Mouse (Mus musculus) thymus, postnatal 0 days (tissue): ENCODE data around the gene Olfr441. TPM values are rescaled to one million over a fixed set of nuclear protein-coding genes. Genes with fewer than 3 reads are reported as not detected.
"Not testable (repeated sequence)": the region's sequence is repeated elsewhere in the genome, so short reads cannot be mapped to it uniquely, and the experiment has no call there.

Experiments used
- DNase-seq: peaks from one replicate; pipeline ENCODE4 v3.0.0-alpha.2; 2015; ENCODE audit warnings: low spot score
- polyA plus RNA-seq: library from polyadenylated mRNA; unstranded; fragments of >200 nt; fragmentation: Nextera tagmentation; extraction: Ambion mirVana; gene quantifications from 2 replicates; pipeline ENCODE4 v1.2.1, GENCODE M21; 2015

Olfr441 gene
- polyA plus RNA-seq: not detected in 2 replicates

DNA sequence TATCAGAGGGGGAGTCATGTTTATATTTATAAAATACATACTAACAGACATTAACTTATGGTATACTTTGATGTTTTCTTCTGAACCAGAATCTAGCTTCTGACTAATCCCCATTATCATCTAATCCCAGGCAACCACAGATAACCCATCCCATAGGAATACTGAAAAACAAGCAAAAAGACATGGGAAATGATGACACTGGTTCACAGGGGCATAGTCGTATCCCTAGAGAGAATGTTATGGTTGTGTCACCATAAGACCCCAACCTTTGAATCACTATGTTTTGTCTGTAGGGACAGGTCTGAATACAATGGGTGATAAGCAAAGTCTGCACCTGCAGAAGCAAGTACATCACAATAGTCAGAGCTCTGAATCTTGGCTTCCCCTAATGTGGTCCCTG, at the start of gene Olfr441:
TSS of gene Olfr441 (plus strand) at position 301 of the 400 bp plus-strand sequence.
- not testable (repeated sequence) for DNase-seq

DNA sequence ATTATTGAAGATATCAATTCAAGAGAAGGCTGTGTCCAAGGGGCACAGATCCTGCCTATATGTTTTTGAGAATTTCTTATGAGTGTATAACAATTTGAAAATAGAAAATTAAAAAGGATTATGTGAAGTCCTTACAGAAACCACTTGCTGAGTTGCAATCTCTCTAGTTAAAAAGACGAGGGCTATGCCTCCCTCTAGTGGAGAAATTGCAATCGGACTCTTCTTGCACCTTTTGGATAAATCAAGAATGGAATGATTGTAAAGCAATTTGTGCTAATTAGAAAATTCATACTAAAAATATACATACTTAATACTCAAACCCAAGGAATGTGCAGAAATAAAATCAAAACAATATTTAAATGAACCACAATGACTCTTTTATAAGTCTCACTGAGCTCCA, 27.4 kb upstream of the Olfr441 start:
- no peak for DNase-seq

DNA sequence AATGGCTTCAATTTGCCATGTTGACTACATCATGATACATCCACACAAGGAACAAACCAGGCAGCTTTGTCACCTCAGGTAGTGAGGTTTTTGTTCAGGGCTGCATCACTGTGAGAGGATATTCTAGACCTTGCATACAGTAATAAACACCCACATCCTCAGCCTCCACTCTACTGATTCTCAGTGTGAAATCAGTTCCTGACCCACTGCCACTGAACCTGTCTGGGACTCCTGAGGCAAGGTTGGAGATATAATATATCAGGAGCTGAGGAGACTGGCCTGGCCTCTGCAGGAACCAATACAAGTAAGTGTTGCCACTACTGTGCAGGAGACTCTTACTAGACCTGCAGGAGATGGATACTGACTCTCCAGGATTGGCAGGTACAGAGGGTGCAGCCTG, 24.8 kb upstream of the Olfr441 start:
- DNase-seq: not testable (repeated sequence)

DNA sequence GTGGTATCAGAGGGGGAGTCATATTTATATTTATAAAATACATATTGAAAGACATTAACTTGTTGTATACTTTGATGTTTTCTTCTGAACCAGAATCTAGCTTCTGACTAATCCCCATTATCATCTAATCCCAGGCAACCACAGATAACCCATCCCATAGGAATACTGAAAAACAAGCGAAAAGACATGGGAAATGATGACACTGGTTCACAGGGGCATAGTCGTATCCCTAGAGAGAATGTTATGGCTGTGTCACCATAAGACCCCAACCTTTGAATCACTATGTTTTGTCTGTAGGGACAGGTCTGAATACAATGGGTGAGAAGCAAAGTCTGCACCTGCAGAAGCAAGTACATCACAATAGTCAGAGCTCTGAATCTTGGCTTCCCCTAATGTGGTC, 40.1 kb downstream of the Olfr441 start, which contains the start of gene Olfr237-ps1:
TSS of gene Olfr237-ps1 (plus strand) at position 301 of the 400 bp plus-strand sequence.
- DNase-seq: not testable (repeated sequence)

DNA sequence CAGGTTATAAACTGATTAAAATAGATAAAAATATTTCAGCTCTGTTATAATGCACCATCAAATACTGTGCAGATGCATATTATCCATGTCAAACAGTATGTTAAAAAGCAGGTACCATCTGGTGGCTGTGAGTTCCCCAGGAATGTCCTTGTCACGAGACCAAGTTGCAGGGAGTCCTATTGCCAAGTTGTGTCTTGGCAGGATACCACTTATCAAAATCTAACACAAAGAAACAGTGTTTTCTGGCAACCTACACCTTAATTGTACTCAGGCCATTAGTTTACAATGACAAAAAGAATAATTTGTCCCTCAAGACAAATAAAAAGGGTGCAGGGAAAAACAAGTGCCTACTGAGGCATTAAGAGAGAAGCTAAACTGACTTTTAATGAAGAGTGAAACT, 53.3 kb downstream of the Olfr441 start:
- DNase-seq: no peak

DNA sequence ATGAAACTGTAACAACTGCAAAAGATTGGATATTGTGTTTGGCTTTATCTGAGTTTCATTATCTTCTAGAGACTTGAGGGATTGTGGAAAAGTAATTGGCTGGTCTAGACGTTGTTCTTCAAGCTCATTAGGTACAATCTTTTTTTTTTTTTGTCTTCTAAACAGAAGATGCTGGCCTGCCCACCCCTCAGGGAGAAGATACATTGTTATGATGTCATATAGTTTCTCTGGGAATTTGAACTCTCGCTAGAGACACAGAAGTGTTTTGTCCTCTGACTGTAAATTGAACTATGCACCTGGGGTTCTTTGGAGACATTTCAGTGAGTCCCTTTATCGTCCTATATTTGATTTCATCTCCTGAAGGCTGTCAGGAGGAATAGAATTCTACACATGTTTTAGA, 56.8 kb downstream of the Olfr441 start, which contains the start of gene Olfr437:
TSS of gene Olfr437 (plus strand) at position 301 of the 400 bp plus-strand sequence.
- no peak for DNase-seq

DNA sequence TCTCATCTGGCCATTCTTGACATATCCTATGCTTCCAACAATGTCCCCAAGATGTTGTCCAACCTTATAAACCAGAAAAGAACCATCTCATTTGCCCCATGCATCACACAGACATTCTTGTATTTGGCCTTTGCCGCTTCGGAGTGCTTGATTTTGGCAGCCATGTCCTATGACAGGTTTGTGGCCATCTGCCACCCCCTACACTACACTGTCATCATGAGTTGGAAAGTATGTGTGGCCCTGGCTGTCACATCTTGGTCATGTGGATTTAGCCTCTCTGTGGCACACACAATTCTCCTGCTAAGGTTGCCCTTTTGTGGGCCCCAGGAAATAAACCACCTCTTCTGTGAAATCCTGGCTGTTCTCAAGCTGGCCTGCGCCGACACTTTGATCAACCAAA, 61.1 kb downstream of the Olfr441 start:
- DNase-seq: no peak

Other genes starting within 250 kb of the Olfr441 start
- not detected in 2 replicates for gene Olfr448, start 215.9 kb upstream of the Olfr441 start, polyA plus RNA-seq
- not detected in 2 replicates for gene Olfr447, start 197.5 kb upstream of the Olfr441 start, polyA plus RNA-seq
- not detected in 2 replicates for gene Olfr446, start 185.0 kb upstream of the Olfr441 start, polyA plus RNA-seq
- gene Olfr444, start 157.3 kb upstream of the Olfr441 start, polyA plus RNA-seq: not detected in 2 replicates
- not detected in 2 replicates for gene Olfr237-ps1, start 40.2 kb downstream of the Olfr441 start, polyA plus RNA-seq
- not detected in 2 replicates for gene Olfr437, start 56.9 kb downstream of the Olfr441 start, polyA plus RNA-seq
- not detected in 2 replicates for gene Olfr13, start 65.8 kb downstream of the Olfr441 start, polyA plus RNA-seq
- not detected in 2 replicates for gene Olfr435, start 90.8 kb downstream of the Olfr441 start, polyA plus RNA-seq
- not detected in 2 replicates for gene Olfr434, start 106.7 kb downstream of the Olfr441 start, polyA plus RNA-seq
- 0.08 TPM in 1 of 2 replicates, not detected in the other for gene Olfr47, start 125.2 kb downstream of the Olfr441 start, polyA plus RNA-seq
- 4.1 and 4.3 TPM in 2 replicates for gene Arhgef5, start 159.2 kb downstream of the Olfr441 start, polyA plus RNA-seq
- gene Nobox, start 203.2 kb downstream of the Olfr441 start, polyA plus RNA-seq: 0.07 and 0.15 TPM in 2 replicates